Mouse (Mus musculus): Measurements from ENCODE around the gene Aars.
A peak's percentile ranks its signal among the peaks of the same experiment; 100 is the strongest.
"Not testable (repeated sequence)": the region's sequence is repeated elsewhere in the genome, so short reads cannot be mapped to it uniquely, and the experiment has no call there.

The Aars gene

GRCm38 (mm10) chr8:111053827-111054518, 21.0 kb downstream of the Aars start:
- DNase-seq (ENCODE audit: low read depth in 2 of 2, low spot score in 2 of 2) = no peak

GRCm38 (mm10) chr8:111055031-111055634, 22.2 kb downstream of the Aars start:
- no peak for DNase-seq (ENCODE audit: low read depth in 2 of 2, low spot score in 2 of 2)

- no peak for DNase-seq (ENCODE audit: low read depth in 2 of 2, low spot score in 2 of 2)
These were observed 22.7 kb downstream of the Aars start for GRCm38 (mm10) chr8:111055661-111056060.

GRCm38 (mm10) chr8:111056158-111056663, 23.3 kb downstream of the Aars start, which contains the start of gene Exosc6:
TSS of gene Exosc6 (plus strand) at chr8:111056339.
- peak; percentile 86 for DNase-seq (ENCODE audit: low read depth in 2 of 2, low spot score in 2 of 2)

- no peak for DNase-seq (ENCODE audit: low read depth in 2 of 2, low spot score in 2 of 2)
These were observed 23.8 kb downstream of the Aars start for GRCm38 (mm10) chr8:111056691-111057293.

- no peak for DNase-seq (ENCODE audit: low read depth in 2 of 2, low spot score in 2 of 2)
These were observed 26.1 kb downstream of the Aars start for GRCm38 (mm10) chr8:111058946-111059572.

- no peak for DNase-seq (ENCODE audit: low read depth in 2 of 2, low spot score in 2 of 2)
These were observed 28.7 kb downstream of the Aars start for GRCm38 (mm10) chr8:111061688-111062071.

GRCm38 (mm10) chr8:111062072-111062757, 29.3 kb downstream of the Aars start:
- peak; percentile 82 to 85 for DNase-seq (ENCODE audit: low read depth in 2 of 2, low spot score in 2 of 2)

GRCm38 (mm10) chr8:111062893-111063292, 29.9 kb downstream of the Aars start:
- no peak for DNase-seq (ENCODE audit: low read depth in 2 of 2, low spot score in 2 of 2)

GRCm38 (mm10) chr8:111066308-111066707, 33.4 kb downstream of the Aars start:
- no peak for DNase-seq (ENCODE audit: low read depth in 2 of 2, low spot score in 2 of 2)

GRCm38 (mm10) chr8:111067439-111067838, 34.5 kb downstream of the Aars start:
- DNase-seq (ENCODE audit: low read depth in 2 of 2, low spot score in 2 of 2) = no peak

- not testable (repeated sequence) for DNase-seq (ENCODE audit: low read depth in 2 of 2, low spot score in 2 of 2)
These were observed 35.7 kb downstream of the Aars start for GRCm38 (mm10) chr8:111068660-111069059.

- DNase-seq (ENCODE audit: low read depth in 2 of 2, low spot score in 2 of 2) = no peak
These were observed 43.0 kb downstream of the Aars start for GRCm38 (mm10) chr8:111075926-111076325.

- no peak for DNase-seq (ENCODE audit: low read depth in 2 of 2, low spot score in 2 of 2)
These were observed 46.5 kb downstream of the Aars start for GRCm38 (mm10) chr8:111079461-111079860.

GRCm38 (mm10) chr8:111079861-111080271, 46.9 kb downstream of the Aars start:
- no peak for DNase-seq (ENCODE audit: low read depth in 2 of 2, low spot score in 2 of 2)

- DNase-seq (ENCODE audit: low read depth in 2 of 2, low spot score in 2 of 2) = no peak
These were observed 48.8 kb downstream of the Aars start for GRCm38 (mm10) chr8:111081580-111082258.

- not testable (repeated sequence) for DNase-seq (ENCODE audit: low read depth in 2 of 2, low spot score in 2 of 2)
These were observed 51.0 kb downstream of the Aars start for GRCm38 (mm10) chr8:111083936-111084335.

GRCm38 (mm10) chr8:111090126-111090525, 57.2 kb downstream of the Aars start:
- peak; percentile 67 to 75 for DNase-seq (ENCODE audit: low read depth in 2 of 2, low spot score in 2 of 2)

- DNase-seq (ENCODE audit: low read depth in 2 of 2, low spot score in 2 of 2) = no peak
These were observed 58.8 kb downstream of the Aars start for GRCm38 (mm10) chr8:111091706-111092105.

- DNase-seq (ENCODE audit: low read depth in 2 of 2, low spot score in 2 of 2) = not testable (repeated sequence)
These were observed 59.4 kb downstream of the Aars start, which contains the start of gene Clec18a for GRCm38 (mm10) chr8:111092326-111092725. TSS of gene Clec18a (minus strand) at chr8:111092426.

Data from CD8-positive naive resting alpha-beta T cell, adult 2 months (primary cell).